Mouse (Mus musculus) lung, postnatal 0 days (tissue): ENCODE results near the gene Trmt44.

Source experiments
- CTCF ChIP-seq: IDR thresholded peaks from 2 replicates; pipeline ENCODE4 v1.5.1; 2016; ENCODE audit warnings: antibody characterized with exemption, mild to moderate bottlenecking
- EP300 ChIP-seq: IDR thresholded peaks from 2 replicates; pipeline ENCODE4 v1.6.1; 2016; ENCODE audit warnings: antibody characterized with exemption, mild to moderate bottlenecking, control low read depth

GRCm38 (mm10) chr5:35525469-35526123, 49.3 kb downstream of the Trmt44 start, which contains the start of gene Cpz:
- peak; percentile 35; the same call in 1 of the 2 replicates for TF ChIP-seq CTCF
- TF ChIP-seq EP300 = no peak
